Mouse (Mus musculus): Measurements from ENCODE around the gene Vopp1. TPM values are rescaled to one million over a fixed set of nuclear protein-coding genes. Genes with fewer than 3 reads are reported as not detected.

Vopp1 gene
- 10.9 and 11.2 TPM in 2 replicates for polyA plus RNA-seq (2015; fragmentation: Nextera tagmentation; extraction: Ambion mirVana)

GRCm38 (mm10) chr6:57824422-57825258 is at the start of gene Vopp1:
Gene Vopp1, minus strand, starts transcription at chr6:57825159.

GRCm38 (mm10) chr6:57850286-57850685 is 25.3 kb upstream of the Vopp1 start, which contains the start of gene Vmn1r21:
Gene Vmn1r21, minus strand, starts transcription at chr6:57850343.

DNA sequence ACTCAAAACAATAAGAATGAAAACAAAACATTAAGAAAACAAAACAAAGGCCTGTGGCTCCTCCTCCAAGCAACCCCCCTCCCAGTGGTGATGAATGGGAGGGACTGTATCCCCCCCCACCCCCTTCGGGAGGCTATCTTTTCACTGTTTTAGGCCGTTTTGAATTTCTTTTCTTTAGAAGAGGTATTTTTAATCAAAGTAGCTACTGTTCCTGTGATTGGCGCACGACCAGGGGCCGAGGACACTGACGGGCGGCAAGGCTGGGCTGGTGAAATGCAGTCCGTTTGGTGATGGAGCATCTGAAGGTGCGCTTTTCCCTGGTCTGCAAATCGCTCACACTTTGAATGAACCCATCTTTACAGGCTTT is 122.6 kb downstream of the Vopp1 start, which contains the start of gene Lancl2:
Gene Lancl2 (plus strand): TSS at position 165 of the 367 bp plus-strand sequence.

GRCm38 (mm10) chr6:57691467-57692261 is 133.3 kb downstream of the Vopp1 start, which contains the start of gene Pyurf:
Gene Pyurf, minus strand, starts transcription at chr6:57692078.

Other genes with a start within 250 kb of the Vopp1 start
- gene Herc6, start 244.2 kb downstream of the Vopp1 start, polyA plus RNA-seq (2015; fragmentation: Nextera tagmentation; extraction: Ambion mirVana), result 1.2 and 1.4 TPM in 2 replicates
- 18.6 and 21.1 TPM in 2 replicates for gene Pyurf, start 133.1 kb downstream of the Vopp1 start, polyA plus RNA-seq (2015; fragmentation: Nextera tagmentation; extraction: Ambion mirVana)
- gene Lancl2, start 122.6 kb downstream of the Vopp1 start, polyA plus RNA-seq (2015; fragmentation: Nextera tagmentation; extraction: Ambion mirVana), result 9.6 and 11.4 TPM in 2 replicates
- gene Vmn1r21, start 25.2 kb upstream of the Vopp1 start, polyA plus RNA-seq (2015; fragmentation: Nextera tagmentation; extraction: Ambion mirVana), result not detected in 2 replicates
- gene Vmn1r22, start 82.9 kb upstream of the Vopp1 start, polyA plus RNA-seq (2015; fragmentation: Nextera tagmentation; extraction: Ambion mirVana), result not detected in 2 replicates
- gene Vmn1r23, start 101.7 kb upstream of the Vopp1 start, polyA plus RNA-seq (2015; fragmentation: Nextera tagmentation; extraction: Ambion mirVana), result not detected in 2 replicates
- not detected in 2 replicates for gene Vmn1r24, start 136.3 kb upstream of the Vopp1 start, polyA plus RNA-seq (2015; fragmentation: Nextera tagmentation; extraction: Ambion mirVana)
- gene Vmn1r25, start 155.7 kb upstream of the Vopp1 start, polyA plus RNA-seq (2015; fragmentation: Nextera tagmentation; extraction: Ambion mirVana), result not detected in 2 replicates
- not detected in 2 replicates for gene Vmn1r26, start 190.0 kb upstream of the Vopp1 start, polyA plus RNA-seq (2015; fragmentation: Nextera tagmentation; extraction: Ambion mirVana)

Data from skeletal muscle tissue, postnatal 0 days (tissue).